Mouse (Mus musculus): ENCODE measurements around the gene Man2b1.

The Man2b1 gene

DNA sequence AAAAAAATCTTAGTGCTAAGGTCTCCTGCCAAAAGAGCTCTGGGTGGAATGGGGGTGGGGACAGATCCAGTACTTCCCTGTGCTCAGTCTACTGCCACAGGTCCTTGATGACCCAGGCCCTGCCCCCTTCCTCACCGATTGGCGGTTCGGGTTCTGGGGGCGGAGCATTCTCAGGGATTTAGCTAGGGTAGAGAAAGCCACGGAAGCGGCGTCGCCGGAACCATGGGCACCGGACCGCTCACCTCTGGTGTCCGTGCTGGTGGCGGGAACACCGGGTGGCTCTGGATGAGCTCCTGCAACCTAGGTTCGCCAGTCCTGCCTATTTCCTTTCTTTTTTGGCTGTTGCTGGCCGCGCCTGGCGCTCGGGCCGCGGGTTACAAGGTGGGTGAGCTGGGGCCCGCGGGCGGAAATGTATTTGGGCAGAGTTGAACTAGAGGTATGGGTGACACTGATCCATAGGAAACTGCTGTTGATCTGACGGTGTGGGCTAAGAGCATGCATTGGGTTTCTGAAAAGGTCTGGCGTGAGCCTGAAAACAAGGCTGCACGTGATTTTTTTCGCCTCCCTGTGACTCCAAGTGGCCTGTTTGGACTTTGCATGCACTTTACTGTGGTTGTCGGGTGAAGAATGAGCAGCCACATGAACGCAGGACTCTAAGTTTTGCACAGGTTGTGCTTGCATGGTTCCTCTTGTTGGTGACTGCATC lies at the start of gene Man2b1:
Man2b1 (plus strand) TSS at position 163 of the 706 bp plus-strand sequence.
- peak; percentile 84 to 90 for DNase-seq (ENCODE audit: low spot score in 2 of 2)

GRCm38 (mm10) chr8:85033867-85034266 lies 49.2 kb upstream of the Man2b1 start:
- no peak for DNase-seq (ENCODE audit: low spot score in 2 of 2)

DNA sequence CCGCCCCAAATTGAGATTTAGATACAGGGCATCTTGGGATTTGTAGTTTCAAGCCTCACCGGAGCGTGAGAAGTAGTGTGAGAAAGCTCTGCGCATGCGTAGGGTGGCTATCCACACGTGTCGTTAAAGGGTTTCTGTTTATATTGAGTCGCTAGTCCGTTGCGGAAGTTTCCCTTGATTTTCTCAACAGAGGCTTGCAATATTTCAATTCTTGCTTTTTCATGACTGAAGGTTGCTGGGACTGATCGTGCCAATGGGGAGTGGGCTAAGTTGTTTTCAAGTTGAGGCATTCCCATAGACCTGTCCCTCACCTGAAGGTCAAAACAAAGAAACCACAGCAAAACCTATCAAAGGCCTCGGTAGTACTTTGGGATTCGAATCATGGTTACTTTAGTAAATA lies 48.3 kb upstream of the Man2b1 start:
- peak; percentile 44 to 76 for DNase-seq (ENCODE audit: low spot score in 2 of 2)

DNA sequence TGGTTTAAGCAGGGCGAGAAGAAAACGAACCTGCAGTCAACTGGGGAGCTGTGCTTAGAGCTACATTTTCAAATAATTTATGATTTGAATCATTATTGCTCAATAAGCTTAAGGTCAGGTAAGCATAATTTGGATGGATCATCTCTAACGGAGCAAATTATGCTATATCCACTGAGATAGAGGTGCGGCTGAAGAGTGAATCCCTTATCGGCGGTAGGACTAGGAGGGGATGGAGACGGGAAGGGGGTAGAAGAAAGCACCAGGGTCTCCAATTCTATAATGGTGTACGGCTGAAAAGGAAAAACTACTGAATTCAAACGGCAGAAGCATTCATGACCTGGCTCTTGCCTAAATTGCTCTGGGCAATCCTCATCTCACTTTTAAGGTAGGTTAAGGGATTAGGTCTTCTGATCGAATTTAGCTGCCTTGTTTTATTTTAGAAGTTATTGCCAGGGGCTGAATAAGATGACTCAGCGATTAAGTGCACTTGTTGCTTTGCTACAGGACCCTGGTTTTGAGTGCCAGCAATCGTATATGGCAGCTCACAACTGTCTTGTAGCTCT lies 47.8 kb upstream of the Man2b1 start:
- DNase-seq (ENCODE audit: low spot score in 2 of 2), result no peak

DNA sequence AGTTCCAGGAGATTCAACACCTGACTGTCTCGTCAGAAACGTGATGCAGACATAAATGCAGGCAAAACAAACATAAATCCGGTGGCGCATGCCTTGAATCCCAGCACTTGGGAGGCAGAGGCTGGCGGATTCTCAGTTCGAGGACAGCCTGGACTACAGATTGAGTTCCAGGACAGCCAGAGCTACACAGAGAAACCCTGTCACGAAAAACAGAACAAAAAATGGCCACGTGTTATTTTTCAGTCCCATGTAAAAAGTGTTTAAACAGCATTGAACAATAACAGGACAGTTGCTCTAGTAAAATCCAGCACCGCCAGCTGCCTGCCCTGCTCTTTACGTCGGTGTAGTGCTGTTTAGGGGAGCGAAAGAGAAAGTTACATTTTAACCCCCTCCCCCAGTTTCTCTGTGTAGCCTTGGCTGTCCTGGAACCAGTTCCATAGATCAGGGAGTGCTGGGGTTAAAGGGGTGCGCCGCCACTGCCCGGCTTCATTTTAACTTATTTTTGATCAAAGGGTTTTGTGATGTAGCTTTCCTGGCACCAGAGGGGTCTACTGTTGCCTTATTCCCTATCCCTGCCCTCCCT lies 47.3 kb upstream of the Man2b1 start:
- no peak for DNase-seq (ENCODE audit: low spot score in 2 of 2)

DNA sequence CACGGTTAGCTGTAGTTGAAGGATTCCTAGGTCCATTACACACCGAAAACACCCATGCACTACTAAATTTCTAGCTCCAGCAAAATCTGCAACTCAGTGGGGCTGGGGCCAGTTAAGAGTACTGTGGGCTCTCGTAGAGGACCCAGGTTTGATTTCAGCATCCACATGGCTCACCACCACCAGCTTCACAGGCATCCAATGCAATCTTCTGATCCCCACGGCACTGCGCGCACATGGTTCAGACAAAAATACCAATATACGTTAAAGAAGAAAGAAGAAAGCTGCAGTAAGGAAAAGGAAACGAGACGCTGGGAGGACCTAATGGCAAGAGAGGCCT lies 46.7 kb upstream of the Man2b1 start:
- no peak for DNase-seq (ENCODE audit: low spot score in 2 of 2)

DNA sequence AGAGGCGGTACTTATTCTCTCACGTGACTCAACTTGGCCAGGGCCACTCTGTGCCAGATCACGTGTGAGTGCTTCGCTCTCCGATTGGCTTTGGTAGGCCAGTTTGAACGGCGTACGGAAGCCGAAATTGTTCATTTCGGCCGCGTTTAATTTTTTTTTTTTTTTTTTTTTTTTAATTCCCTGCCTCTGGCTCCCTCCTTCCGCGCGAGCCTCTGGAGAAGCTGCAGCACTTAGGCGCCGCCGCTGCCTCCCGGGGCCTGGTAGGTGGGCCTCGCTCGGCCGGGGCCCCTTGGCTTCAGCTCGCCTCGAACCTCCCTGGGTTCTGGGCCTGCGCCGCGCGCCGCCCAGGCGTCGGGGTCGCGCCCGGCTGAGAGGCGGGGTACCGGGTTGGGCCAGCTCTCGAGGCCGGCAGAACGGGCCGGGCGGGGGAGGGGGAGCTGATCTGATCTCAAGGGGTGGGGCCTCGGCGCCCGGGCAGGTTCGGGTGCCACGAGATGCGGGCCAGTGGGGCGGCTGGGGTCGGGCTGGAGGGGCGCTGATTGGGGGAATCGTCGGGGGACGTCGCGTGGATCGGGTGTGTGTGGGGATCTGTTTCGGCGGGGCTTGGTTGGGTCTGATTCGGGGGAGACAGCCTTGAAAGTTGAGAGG lies 46.2 kb upstream of the Man2b1 start, which contains the start of gene Tnpo2:
Tnpo2 (plus strand) TSS at position 198 of the 648 bp plus-strand sequence.
- peak; percentile 87 to 89 for DNase-seq (ENCODE audit: low spot score in 2 of 2)

- no peak for DNase-seq (ENCODE audit: low spot score in 2 of 2)
Observed at GRCm38 (mm10) chr8:85037366-85037680, 45.7 kb upstream of the Man2b1 start.

- DNase-seq (ENCODE audit: low spot score in 2 of 2), result peak in 1 of 2 experiments; percentile 45
Observed at GRCm38 (mm10) chr8:85037681-85038531, 45.2 kb upstream of the Man2b1 start.

- DNase-seq (ENCODE audit: low spot score in 2 of 2), result no peak
Observed at GRCm38 (mm10) chr8:85043619-85044018, 39.5 kb upstream of the Man2b1 start.

GRCm38 (mm10) chr8:85057367-85057766 lies 25.7 kb upstream of the Man2b1 start:
- DNase-seq (ENCODE audit: low spot score in 2 of 2), result no peak

- DNase-seq (ENCODE audit: low spot score in 2 of 2), result peak; percentile 81 to 88
Observed at GRCm38 (mm10) chr8:85059879-85060616, 23.0 kb upstream of the Man2b1 start, which contains the start of gene Fbxw9. Fbxw9 (plus strand) TSS chr8:85060055.

GRCm38 (mm10) chr8:85062603-85063002 lies 20.5 kb upstream of the Man2b1 start:
- DNase-seq (ENCODE audit: low spot score in 2 of 2), result no peak

GRCm38 (mm10) chr8:85065213-85065612 lies 17.9 kb upstream of the Man2b1 start:
- DNase-seq (ENCODE audit: low spot score in 2 of 2), result no peak

DNA sequence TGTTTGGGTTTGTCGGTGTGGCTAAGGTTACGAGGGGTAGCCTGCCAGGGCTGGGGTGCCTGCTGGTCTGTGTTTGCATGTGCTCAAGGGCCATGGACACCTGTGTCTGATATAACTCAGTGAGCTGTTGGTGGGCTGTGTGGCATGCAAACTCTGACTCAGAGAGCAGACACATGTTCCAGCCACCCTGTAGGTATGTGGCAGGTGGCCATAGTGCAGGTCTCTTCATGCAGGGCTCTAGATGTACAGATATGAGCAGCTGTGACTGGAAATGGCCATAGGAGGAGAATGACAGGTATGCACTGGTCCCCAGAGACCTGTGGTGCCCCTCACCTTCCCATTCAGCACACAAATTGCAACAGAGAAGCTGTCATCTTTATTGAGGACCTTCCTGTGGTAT lies 15.9 kb upstream of the Man2b1 start:
- no peak for DNase-seq (ENCODE audit: low spot score in 2 of 2)

DNA sequence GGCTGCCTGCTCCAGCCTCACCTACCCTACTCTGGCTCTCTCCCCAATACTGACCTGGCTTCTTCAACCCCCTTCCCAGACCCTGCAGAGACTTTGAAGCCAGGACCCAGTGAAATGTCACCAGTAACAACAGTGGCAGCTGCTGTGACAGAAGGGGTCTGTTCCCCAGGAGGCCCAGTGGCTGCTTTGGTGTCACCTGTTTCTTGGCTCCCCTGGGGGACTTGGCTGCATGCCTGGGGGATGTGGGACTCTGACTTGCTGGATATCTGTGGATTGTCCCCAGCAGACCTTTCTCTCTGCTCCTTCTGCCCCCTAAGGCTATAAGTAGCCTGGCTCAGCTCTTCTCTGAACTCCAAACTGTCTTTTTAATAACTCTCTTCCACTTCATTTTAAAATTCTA lies 15.1 kb upstream of the Man2b1 start, which contains the start of gene Gm5741:
Gm5741 (minus strand) TSS at position 1 of the 400 bp plus-strand sequence.
- DNase-seq (ENCODE audit: low spot score in 2 of 2), result no peak

DNA sequence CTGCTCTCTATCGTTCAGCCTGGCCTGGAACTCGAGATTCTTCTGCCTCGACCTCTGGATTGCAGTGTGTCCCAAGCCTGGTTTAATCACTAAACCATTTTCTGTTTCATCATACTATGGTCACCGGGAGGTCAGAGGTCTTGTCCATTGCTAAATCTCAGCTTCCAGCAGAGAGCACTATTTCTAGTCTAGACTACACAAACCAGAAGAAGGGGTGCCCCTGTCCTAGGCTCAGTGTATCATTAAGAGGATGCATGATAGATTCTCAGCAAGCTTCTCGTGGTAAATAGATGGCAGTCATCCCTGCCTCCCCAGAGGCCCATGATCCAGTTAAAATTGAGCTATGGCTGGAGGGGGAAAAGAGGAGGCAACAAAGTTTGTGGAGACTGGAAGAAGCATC lies 12.0 kb upstream of the Man2b1 start:
- DNase-seq (ENCODE audit: low spot score in 2 of 2), result no peak

GRCm38 (mm10) chr8:85071514-85072281 lies 11.4 kb upstream of the Man2b1 start, which contains the start of gene Dhps:
Dhps (plus strand) TSS chr8:85071757.
- peak; percentile 86 to 90 for DNase-seq (ENCODE audit: low spot score in 2 of 2)

GRCm38 (mm10) chr8:85072364-85072929 lies 10.6 kb upstream of the Man2b1 start:
- DNase-seq (ENCODE audit: low spot score in 2 of 2), result no peak

Measured in urinary bladder, postnatal 4 days (tissue).